Mouse (Mus musculus) lung, postnatal 0 days (tissue): ENCODE results near the gene Baiap2l1. TPM values are rescaled to one million over a fixed set of nuclear protein-coding genes. Genes with fewer than 3 reads are reported as not detected.
"Not testable (repeated sequence)": the region's sequence is repeated elsewhere in the genome, so short reads cannot be mapped to it uniquely, and the experiment has no call there.

Source experiments
- ATAC-seq: fragments of 200-750 bp; cut with Nextera tagmentation; 2 replicates; pipeline ENCODE4 v1.8.0; 2017; ENCODE audit warnings: moderate library complexity
- DNase-seq: peaks from one replicate; pipeline ENCODE4 v3.0.0-alpha.2; 2016; ENCODE audit warnings: low spot score
- H3K27ac ChIP-seq: fragments of 300-500 bp; sonication (generic); 2 replicates; pipeline ENCODE4 v1.5.1; 2014; ENCODE audit warnings: antibody characterized with exemption, mild to moderate bottlenecking, low read length, mixed read lengths
- H3K27me3 ChIP-seq: fragments of 300-500 bp; sonication (generic); replicated peaks from 2 replicates; pipeline ENCODE4 v1.6.1; 2014; ENCODE audit warnings: low read length, mixed read lengths; ENCODE audit not compliant: insufficient read depth
- H3K36me3 ChIP-seq: fragments of 300-500 bp; sonication (generic); 2 replicates; pipeline ENCODE4 v1.6.1; 2014; ENCODE audit warnings: low read length, mixed read lengths; ENCODE audit not compliant: insufficient read depth
- H3K4me1 ChIP-seq: fragments of 300-500 bp; sonication (generic); 2 replicates; pipeline ENCODE4 v1.6.1; 2014; ENCODE audit warnings: antibody characterized with exemption, low read depth, low read length, mixed read lengths; ENCODE audit not compliant: insufficient read depth
- H3K4me2 ChIP-seq: fragments of 300-500 bp; sonication (generic); replicated peaks from 2 replicates; pipeline ENCODE4 v1.6.1; 2014; ENCODE audit warnings: low read depth, mild to moderate bottlenecking, low read length, moderate library complexity, mixed read lengths
- H3K4me3 ChIP-seq: fragments of 300-500 bp; sonication (generic); 2 replicates; pipeline ENCODE4 v1.5.1; 2014; ENCODE audit warnings: low read depth, low read length
- H3K9ac ChIP-seq: fragments of 300-500 bp; sonication (generic); replicated peaks from 2 replicates; pipeline ENCODE4 v1.6.1; 2014; ENCODE audit warnings: low read depth, mild to moderate bottlenecking
- H3K9me3 ChIP-seq: fragments of 300-500 bp; sonication (generic); 2 replicates; pipeline ENCODE4 v1.6.1; 2016; ENCODE audit warnings: low read length, mixed read lengths
- CTCF ChIP-seq: IDR thresholded peaks from 2 replicates; pipeline ENCODE4 v1.5.1; 2016; ENCODE audit warnings: antibody characterized with exemption, mild to moderate bottlenecking
- EP300 ChIP-seq: IDR thresholded peaks from 2 replicates; pipeline ENCODE4 v1.6.1; 2016; ENCODE audit warnings: antibody characterized with exemption, mild to moderate bottlenecking, control low read depth
- WGBS: fragments of 180-500 bp; shearing (Covaris S2); extraction: QIAGEN DNeasy Blood & Tissue Kit; methylation state at CpG from one replicate; pipeline ENCODE4 v1.1.7; 2014; 5-methylcytosine and 5-hydroxymethylcytosine counted together
- polyA plus RNA-seq: library from polyadenylated mRNA; unstranded; fragments of >200 nt; fragmentation: Nextera tagmentation; extraction: Ambion mirVana; gene quantifications from 2 replicates; pipeline ENCODE4 v1.2.1, GENCODE M21; 2015

Gene Baiap2l1
- polyA plus RNA-seq, 1 experiment from 2014 or later: 18.3 TPM

DNA sequence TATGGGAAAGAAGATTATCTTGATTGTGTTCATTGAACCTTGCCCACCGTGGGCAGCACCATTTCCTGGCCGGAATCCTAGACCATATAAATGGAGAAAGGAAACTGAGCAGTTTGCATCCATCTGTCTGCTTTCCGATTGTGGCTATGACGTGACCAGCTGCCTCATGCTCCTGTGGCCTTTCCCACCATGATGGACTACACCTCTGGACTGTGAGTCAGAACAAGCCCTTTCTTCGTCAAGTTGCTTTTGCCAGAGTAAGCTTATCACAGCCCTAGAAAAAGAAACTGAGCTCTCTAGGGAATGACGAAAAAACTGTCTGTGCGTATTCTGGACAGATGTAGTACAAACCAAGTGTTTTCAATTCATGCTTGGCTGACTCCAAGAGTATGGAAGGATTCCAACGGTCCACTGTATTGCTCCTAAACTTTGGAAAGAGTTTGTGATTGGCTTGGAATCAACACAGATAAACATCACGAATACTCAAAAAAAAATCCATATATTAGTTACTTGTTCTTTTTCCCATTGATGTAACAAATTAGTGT, 10.8 kb upstream of the Baiap2l1 start:
- no peak overlapping the region for H3K4me3 ChIP-seq
- H3K4me1 ChIP-seq: no peaks in the 10 kb centered on the region
- WGBS: 60% methylated on average over 9 of the region's 9 CpGs
- no peak overlapping the region for H3K9ac ChIP-seq
- DNase-seq (no peak), ATAC-seq (no peak)
- TF ChIP-seq CTCF: no peak
- H3K27me3 ChIP-seq: no peaks in the 10 kb centered on the region
- no peaks in the 10 kb centered on the region for H3K36me3 ChIP-seq
- H3K9me3 ChIP-seq: no peaks in the 10 kb centered on the region; the same call in 1 of the 2 replicates
- no peak overlapping the region for H3K27ac ChIP-seq
- no peak overlapping the region for H3K4me2 ChIP-seq

- H3K4me3 ChIP-seq, DNase-seq, H3K27me3 ChIP-seq, H3K9me3 ChIP-seq, H3K36me3 ChIP-seq, H3K4me2 ChIP-seq, H3K4me1 ChIP-seq, ATAC-seq, H3K27ac ChIP-seq, H3K9ac ChIP-seq: not testable (repeated sequence)
- WGBS: 87% methylated on average over 5 of the region's 6 CpGs
Observed at GRCm38 (mm10) chr5:144366551-144366950, 8.6 kb upstream of the Baiap2l1 start.

- no peak overlapping the region for H3K27ac ChIP-seq
- TF ChIP-seq CTCF (no peak), EP300 (no peak)
- 80% methylated on average over 11 of the region's 11 CpGs for WGBS
Observed at GRCm38 (mm10) chr5:144364680-144365357, 6.9 kb upstream of the Baiap2l1 start.

DNA sequence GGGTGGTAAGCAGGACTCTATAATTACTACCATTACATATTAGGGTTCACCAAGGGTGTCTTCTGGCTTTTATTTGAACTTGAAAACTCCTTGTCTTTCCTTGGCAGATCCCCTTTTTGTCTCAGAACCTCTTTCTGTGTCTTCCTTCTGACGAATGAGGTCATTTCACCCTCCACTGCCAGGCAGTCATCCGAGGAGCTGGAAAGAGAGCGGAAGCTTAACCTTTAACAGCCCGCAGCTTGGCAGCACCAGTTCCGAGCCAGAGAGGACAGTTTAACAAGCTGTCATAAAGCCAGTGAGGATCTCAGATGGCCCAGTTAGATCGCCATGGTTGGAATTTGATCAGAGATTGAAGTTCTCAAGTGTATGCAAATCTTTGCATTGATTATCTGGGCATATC, 2.4 kb upstream of the Baiap2l1 start:
- no peak for ATAC-seq
- Histone ChIP-seq H3K27me3 (0 out of 2 replicates have a peak, but pooled peaks cover 3% of the 10 kb centered on the region), H3K4me2 (no peak overlapping the region), H3K4me3 (no peak overlapping the region), H3K4me1 (no peaks in the 10 kb centered on the region), H3K9ac (no peak overlapping the region), H3K9me3 (no peaks in the 10 kb centered on the region), H3K27ac (no peak overlapping the region), H3K36me3 (no peaks in the 10 kb centered on the region)
- TF ChIP-seq CTCF: no peak
- no peak for TF ChIP-seq EP300
- 66% methylated on average over 6 of the region's 6 CpGs for WGBS
- DNase-seq: no peak

More at GRCm38 (mm10) chr5:144364680-144365357, 6.9 kb upstream of the Baiap2l1 start:
- no peaks in the 10 kb centered on the region for H3K36me3 ChIP-seq
- H3K4me1 ChIP-seq: no peaks in the 10 kb centered on the region
- no peaks in the 10 kb centered on the region for H3K27me3 ChIP-seq
- no peak overlapping the region for H3K4me3 ChIP-seq
- H3K4me2 ChIP-seq: no peak overlapping the region
- no peak for ATAC-seq
- H3K9me3 ChIP-seq: no peaks in the 10 kb centered on the region; the same call in 1 of the 2 replicates
- DNase-seq: no peak
- no peak overlapping the region for H3K9ac ChIP-seq

GRCm38 (mm10) chr5:144359886-144360285, 2.0 kb upstream of the Baiap2l1 start:
- no peaks in the 10 kb centered on the region for H3K36me3 ChIP-seq
- 0 out of 2 replicates have a peak, but pooled peaks cover 3% of the 10 kb centered on the region for H3K27me3 ChIP-seq
- no peak overlapping the region for H3K27ac ChIP-seq
- no peak overlapping the region for H3K9ac ChIP-seq
- no peaks in the 10 kb centered on the region for H3K9me3 ChIP-seq
- WGBS: 85% methylated on average over 6 of the region's 6 CpGs
- TF ChIP-seq CTCF: no peak
- no peak overlapping the region for H3K4me3 ChIP-seq
- ATAC-seq: no peak
- no peaks in the 10 kb centered on the region for H3K4me1 ChIP-seq
- no peak for DNase-seq
- H3K4me2 ChIP-seq: no peak overlapping the region

DNA sequence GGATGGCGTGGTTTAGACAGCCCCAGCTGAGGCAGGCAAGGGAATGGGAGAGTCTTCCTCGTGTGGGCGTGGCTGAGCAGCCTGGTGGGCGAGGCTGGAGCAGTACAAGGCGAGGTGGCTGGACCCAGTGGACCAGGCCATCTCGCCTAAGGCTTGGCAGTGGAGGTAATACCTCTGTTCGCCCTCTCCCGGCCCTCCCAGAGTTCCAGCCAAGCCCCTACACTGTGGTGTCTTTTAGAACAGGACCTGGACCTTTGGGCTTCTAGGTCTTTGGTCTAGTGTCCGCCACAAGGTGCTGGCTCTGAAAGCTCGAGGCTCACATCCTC, 643 bp upstream of the Baiap2l1 start:
- Histone ChIP-seq H3K27ac (0 out of 2 replicates have a peak overlapping the region, but pooled peaks have one; percentile 26), H3K4me1 (no peaks in the 10 kb centered on the region), H3K9me3 (no peaks in the 10 kb centered on the region), H3K36me3 (no peaks in the 10 kb centered on the region), H3K27me3 (0 out of 2 replicates have a peak, but pooled peaks cover 3% of the 10 kb centered on the region), H3K9ac (no peak overlapping the region), H3K4me2 (peak overlapping the region; percentile 77), H3K4me3 (peak overlapping the region; percentile 60)
- no peak for TF ChIP-seq EP300
- no peak for TF ChIP-seq CTCF
- DNase-seq (no peak), ATAC-seq (no peak)
- WGBS: 7% methylated on average over 10 of the region's 10 CpGs
